Mouse (Mus musculus) ES-E14 (cell line): ENCODE measurements around the gene Cntnap2. TPM values are rescaled to one million over a fixed set of nuclear protein-coding genes. Genes with fewer than 3 reads are reported as not detected.
"Not testable (repeated sequence)": the region's sequence is repeated elsewhere in the genome, so short reads cannot be mapped to it uniquely, and the experiment has no call there.

Experiments used
- DNase-seq: peaks from one replicate; pipeline ENCODE4 v3.0.0-alpha.2; 2013; ENCODE audit warnings: low read depth, low spot score
- H3K27ac ChIP-seq: 2 replicates; pipeline ENCODE4 v1.5.1; 2012; ENCODE audit warnings: low read depth, mild to moderate bottlenecking, low read length, moderate library complexity, mixed read lengths; ENCODE audit not compliant: poor library complexity, insufficient read depth, severe bottlenecking
- H3K36me3 ChIP-seq: 2 replicates; pipeline ENCODE4 v1.6.1; 2012; ENCODE audit warnings: mild to moderate bottlenecking, low read length, moderate library complexity, mixed read lengths; ENCODE audit not compliant: control insufficient read depth, poor library complexity, insufficient read depth, severe bottlenecking
- H3K4me1 ChIP-seq, 2 experiments: fragments of 150-350 bp in 1 of 2; sonication (generic) in 1 of 2; 2 replicates each; pipeline ENCODE4 v1.6.1; 2012; ENCODE audit warnings: low read length in 2 of 2, mild to moderate bottlenecking in 1 of 2, mixed read lengths in 1 of 2; ENCODE audit not compliant: control insufficient read depth in 2 of 2, insufficient read depth in 2 of 2, poor library complexity in 1 of 2
- H3K4me3 ChIP-seq, 2 experiments: fragments of 150-350 bp in 1 of 2; sonication (generic) in 1 of 2; 2 replicates each; pipeline ENCODE4 v1.5.1; 2012; ENCODE audit warnings: low read length in 2 of 2, low read depth in 1 of 2, mild to moderate bottlenecking in 1 of 2, mixed read lengths in 1 of 2; ENCODE audit not compliant: insufficient read depth in 1 of 2, poor library complexity in 1 of 2, severe bottlenecking in 1 of 2
- H3K9ac ChIP-seq: 2 replicates; pipeline ENCODE4 v1.6.1; 2012; ENCODE audit warnings: low read depth, mild to moderate bottlenecking, low read length, mixed read lengths; ENCODE audit not compliant: poor library complexity, insufficient read depth, severe bottlenecking
- H3K9me3 ChIP-seq: fragments of 150-350 bp; sonication (generic); 2 replicates; pipeline ENCODE4 v1.6.1; 2012; ENCODE audit warnings: low read depth, mild to moderate bottlenecking, low read length; ENCODE audit not compliant: control insufficient read depth, insufficient read depth
- CHD2 ChIP-seq: IDR thresholded peaks from 2 replicates; pipeline ENCODE4 v1.6.1; 2014; ENCODE audit warnings: mild to moderate bottlenecking, low read depth, low read length, inconsistent platforms
- HCFC1 ChIP-seq: IDR thresholded peaks from 2 replicates; pipeline ENCODE4 v1.6.1; 2012; ENCODE audit warnings: low read length, inconsistent platforms, borderline replicate concordance; ENCODE audit not compliant: insufficient read depth
- MAFK ChIP-seq: IDR thresholded peaks from 2 replicates; pipeline ENCODE4 v1.6.1; 2014; ENCODE audit warnings: mild to moderate bottlenecking, low read depth, low read length, inconsistent platforms; ENCODE audit not compliant: insufficient read depth
- ZC3H11A ChIP-seq: IDR thresholded peaks from 2 replicates; pipeline ENCODE4 v1.6.1; 2012; ENCODE audit warnings: low read depth, mild to moderate bottlenecking, inconsistent platforms, low read length, borderline replicate concordance
- ZNF384 ChIP-seq: IDR thresholded peaks from 2 replicates; pipeline ENCODE4 v1.6.1; 2012; ENCODE audit warnings: low read depth, low read length, inconsistent platforms
- in situ Hi-C, 2 experiments: fragments of 600-800 bp; cut with MboI; formaldehyde crosslinking; loops; one replicate each; pipeline ENCODE4 v1.15.1; 2025; ENCODE audit warnings: low sequenced_read_pairs in 2 of 2, inconsistent platforms in 1 of 2; ENCODE audit not compliant: unreplicated experiment in 2 of 2
- total RNA-seq: library from RNA; depleted of rRNA; stranded (reverse); fragments of 300-350 nt; gene quantifications from 2 replicates; pipeline ENCODE4 v1.2.3, GENCODE M21; 2012

Cntnap2 gene
- total RNA-seq, 1 experiment = 7.9 TPM

GRCm38 (mm10) chr6:47284794-47285193 lies 2225.6 kb downstream of the Cntnap2 start:
- Histone ChIP-seq H3K4me3 (no peak overlapping the region), H3K4me1 (peaks cover 0 to 2% of the 10 kb centered on the region in 2 experiments; a peak in 2 of 4 replicates), H3K36me3 (no peaks in the 10 kb centered on the region), H3K27ac (no peak overlapping the region), H3K9ac (no peak overlapping the region), H3K9me3 (no peaks in the 10 kb centered on the region)
- DNase-seq = no peak
- in situ Hi-C loops = no loop called here
- TF ChIP-seq ZC3H11A (0 out of 2 replicates have a peak, but pooled peaks have one; percentile 12), ZNF384 (no peak), MAFK (no peak), HCFC1 (no peak), CHD2 (no peak)

- no peaks in the 10 kb centered on the region for H3K36me3 ChIP-seq
- H3K9me3 ChIP-seq = no peaks in the 10 kb centered on the region
- TF ChIP-seq HCFC1 (no peak), ZC3H11A (no peak)
- H3K4me3 ChIP-seq = peak overlapping the region in 1 of 2 experiments; percentile 42; a peak in 2 of 4 replicates
- no peak overlapping the region; the same call in 1 of the 2 replicates for H3K9ac ChIP-seq
- in situ Hi-C loops = no loop called here
- H3K4me1 ChIP-seq = peaks cover 0 to 2% of the 10 kb centered on the region in 2 experiments; a peak in 2 of 4 replicates
- no peak overlapping the region for H3K27ac ChIP-seq
- DNase-seq = no peak
These were observed 2226.6 kb downstream of the Cntnap2 start for GRCm38 (mm10) chr6:47285742-47286141.

GRCm38 (mm10) chr6:47286247-47286967 lies 2227.2 kb downstream of the Cntnap2 start:
- H3K4me3 ChIP-seq = peak overlapping the region; percentile 13 to 42; a peak in 2 of 4 replicates
- H3K9me3 ChIP-seq, in situ Hi-C loops, DNase-seq, H3K4me1 ChIP-seq, H3K27ac ChIP-seq, H3K36me3 ChIP-seq: not testable (repeated sequence)
- H3K9ac ChIP-seq = 0 out of 2 replicates have a peak overlapping the region, but pooled peaks have one; percentile 30

GRCm38 (mm10) chr6:47287722-47288121 lies 2228.6 kb downstream of the Cntnap2 start:
- in situ Hi-C loops = no loop called here
- Histone ChIP-seq H3K4me1 (peaks cover 0 to 2% of the 10 kb centered on the region in 2 experiments; a peak in 2 of 4 replicates), H3K9me3 (no peaks in the 10 kb centered on the region; the same call in 1 of the 2 replicates), H3K9ac (no peak overlapping the region), H3K4me3 (no peak overlapping the region), H3K36me3 (no peaks in the 10 kb centered on the region), H3K27ac (no peak overlapping the region)
- no peak for DNase-seq
- no peak for TF ChIP-seq HCFC1
- no peak for TF ChIP-seq ZNF384
- no peak for TF ChIP-seq CHD2
- no peak for TF ChIP-seq ZC3H11A
- TF ChIP-seq MAFK = no peak

GRCm38 (mm10) chr6:47291973-47292372 lies 2232.8 kb downstream of the Cntnap2 start:
- H3K4me3 ChIP-seq = no peak overlapping the region
- TF ChIP-seq ZNF384 (no peak), CHD2 (no peak), MAFK (no peak), ZC3H11A (no peak), HCFC1 (no peak)
- H3K9ac ChIP-seq = no peak overlapping the region
- in situ Hi-C loops = no loop called here
- H3K4me1 ChIP-seq = no peaks in the 10 kb centered on the region; a peak in 1 of 4 replicates
- no peaks in the 10 kb centered on the region; the same call in 1 of the 2 replicates for H3K9me3 ChIP-seq
- no peak overlapping the region for H3K27ac ChIP-seq
- no peaks in the 10 kb centered on the region for H3K36me3 ChIP-seq
- no peak for DNase-seq
